Mouse (Mus musculus) megakaryocyte, embryonic 14.5 days (primary cell): ENCODE measurements around the gene Casp3.

Experiments used
- FLI1 ChIP-seq: IDR thresholded peaks from 2 replicates; pipeline ENCODE4 v1.6.1; 2012; ENCODE audit warnings: low read length, inconsistent platforms, mixed read lengths
- GATA1 ChIP-seq: IDR thresholded peaks from 3 replicates; pipeline ENCODE4 v1.6.1; 2012; ENCODE audit warnings: mixed read lengths, low read length, inconsistent platforms, borderline replicate concordance

GRCm38 (mm10) chr8:46651872-46652271 is 34.8 kb downstream of the Casp3 start:
- TF ChIP-seq GATA1 = no peak
- TF ChIP-seq FLI1 = no peak
